Mouse (Mus musculus) limb, embryonic 13.5 days (tissue): ENCODE data around the gene Rem2. TPM values are rescaled to one million over a fixed set of nuclear protein-coding genes. Genes with fewer than 3 reads are reported as not detected.

Source experiments
- ATAC-seq: fragments of 200-750 bp; cut with Nextera tagmentation; 2 replicates; pipeline ENCODE4 v1.8.0; 2017; ENCODE audit warnings: low read depth, moderate number of reproducible peaks, moderate TSS enrichment; ENCODE audit not compliant: low FRiP score
- H3K27ac ChIP-seq: fragments of 300-500 bp; sonication (generic); 2 replicates; pipeline ENCODE4 v1.5.1; 2015; ENCODE audit warnings: inconsistent platforms, mild to moderate bottlenecking, moderate library complexity
- H3K27me3 ChIP-seq: fragments of 300-500 bp; sonication (generic); 2 replicates; pipeline ENCODE4 v1.6.1; 2015; ENCODE audit warnings: mild to moderate bottlenecking, inconsistent platforms
- H3K36me3 ChIP-seq: fragments of 300-500 bp; sonication (generic); 2 replicates; pipeline ENCODE4 v1.6.1; 2015; ENCODE audit warnings: inconsistent platforms, mild to moderate bottlenecking, moderate library complexity
- H3K4me1 ChIP-seq: fragments of 300-500 bp; sonication (generic); 2 replicates; pipeline ENCODE4 v1.6.1; 2015; ENCODE audit warnings: inconsistent platforms
- H3K4me2 ChIP-seq: fragments of 300-500 bp; sonication (generic); replicated peaks from 2 replicates; pipeline ENCODE4 v1.6.1; 2015; ENCODE audit warnings: inconsistent platforms, mild to moderate bottlenecking, moderate library complexity
- H3K4me3 ChIP-seq: fragments of 300-500 bp; sonication (generic); 2 replicates; pipeline ENCODE4 v1.5.1; 2015; ENCODE audit warnings: moderate library complexity, mild to moderate bottlenecking, inconsistent platforms
- H3K9ac ChIP-seq: fragments of 300-500 bp; sonication (generic); 2 replicates; pipeline ENCODE4 v1.6.1; 2015; ENCODE audit warnings: mild to moderate bottlenecking, inconsistent platforms
- H3K9me3 ChIP-seq: fragments of 300-500 bp; sonication (generic); 2 replicates; pipeline ENCODE4 v1.6.1; 2016; ENCODE audit warnings: inconsistent platforms
- whole genome bisulfite sequencing: fragments of 180-500 bp; shearing (Covaris S2); methylation state at CpG from one replicate; pipeline ENCODE4 v1.1.7; 2015; 5-methylcytosine and 5-hydroxymethylcytosine counted together
- polyA plus RNA-seq: library from polyadenylated mRNA; unstranded; fragments of >200 nt; fragmentation: Nextera tagmentation; extraction: Ambion mirVana; gene quantifications from 2 replicates; pipeline ENCODE4 v1.2.1, GENCODE M21; 2015

The Rem2 gene
- 2.8 and 3.2 TPM in 2 replicates for polyA plus RNA-seq

DNA sequence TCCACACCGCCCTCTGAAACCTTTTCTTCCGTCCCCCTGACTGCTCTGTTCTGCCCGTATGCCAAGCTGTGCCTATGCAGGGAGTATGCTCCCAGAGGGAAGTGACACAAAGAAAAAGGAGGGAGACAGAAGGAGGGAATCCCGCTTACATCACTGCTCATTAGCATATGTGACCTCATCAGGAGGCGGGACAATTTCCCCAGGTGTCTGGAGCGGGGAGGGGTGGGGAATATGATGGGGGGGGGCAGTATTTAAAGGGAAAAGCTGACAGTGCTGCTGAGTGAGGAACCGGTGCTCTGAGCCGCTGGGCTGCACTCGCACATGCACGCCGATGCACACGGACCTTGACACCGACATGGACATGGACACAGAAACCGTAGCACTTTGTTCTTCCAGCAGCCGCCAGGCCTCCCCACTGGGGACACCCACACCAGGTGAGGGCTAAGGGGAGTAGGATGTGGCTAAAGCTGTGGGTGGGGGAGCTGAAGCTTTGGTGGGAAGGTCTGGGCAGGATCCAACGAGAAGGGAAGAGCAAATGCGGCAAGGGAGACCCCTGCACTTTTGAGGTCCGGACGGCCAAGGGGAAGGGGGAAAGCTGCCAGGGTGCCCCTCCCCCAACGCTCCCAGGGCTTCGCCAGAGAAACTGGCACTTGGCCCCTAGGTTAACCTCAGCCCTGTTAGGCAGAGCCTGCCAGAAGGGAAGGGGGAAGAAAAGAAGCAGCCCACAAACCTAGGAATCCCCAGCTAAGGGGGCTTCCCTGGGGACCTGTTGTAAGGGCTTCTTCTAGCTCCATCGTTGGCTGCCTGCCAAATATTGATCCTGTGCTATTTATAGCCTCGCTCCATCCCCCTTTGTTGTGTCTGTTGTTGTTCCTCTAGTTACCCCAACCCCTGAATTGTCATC, at the start of gene Rem2:
TSS of gene Rem2 (plus strand) at position 160 of the 904 bp plus-strand sequence.
- H3K4me1 ChIP-seq, result peaks cover 24% of the 10 kb centered on the region
- H3K27me3 ChIP-seq, result peaks cover 48% of the 10 kb centered on the region
- no peak within 1 kb of the TSS for H3K27ac ChIP-seq
- peak within 1 kb of the TSS; percentile 67 for H3K9ac ChIP-seq
- no peaks in the 10 kb centered on the region for H3K9me3 ChIP-seq
- under 1% methylated on average over 23 of the region's 23 CpGs for WGBS
- peak within 1 kb of the TSS; percentile 89 for H3K4me2 ChIP-seq
- peak within 1 kb of the TSS; percentile 47 for H3K4me3 ChIP-seq
- peak; percentile 37 for ATAC-seq
- H3K36me3 ChIP-seq, result no peaks in the 10 kb centered on the region

DNA sequence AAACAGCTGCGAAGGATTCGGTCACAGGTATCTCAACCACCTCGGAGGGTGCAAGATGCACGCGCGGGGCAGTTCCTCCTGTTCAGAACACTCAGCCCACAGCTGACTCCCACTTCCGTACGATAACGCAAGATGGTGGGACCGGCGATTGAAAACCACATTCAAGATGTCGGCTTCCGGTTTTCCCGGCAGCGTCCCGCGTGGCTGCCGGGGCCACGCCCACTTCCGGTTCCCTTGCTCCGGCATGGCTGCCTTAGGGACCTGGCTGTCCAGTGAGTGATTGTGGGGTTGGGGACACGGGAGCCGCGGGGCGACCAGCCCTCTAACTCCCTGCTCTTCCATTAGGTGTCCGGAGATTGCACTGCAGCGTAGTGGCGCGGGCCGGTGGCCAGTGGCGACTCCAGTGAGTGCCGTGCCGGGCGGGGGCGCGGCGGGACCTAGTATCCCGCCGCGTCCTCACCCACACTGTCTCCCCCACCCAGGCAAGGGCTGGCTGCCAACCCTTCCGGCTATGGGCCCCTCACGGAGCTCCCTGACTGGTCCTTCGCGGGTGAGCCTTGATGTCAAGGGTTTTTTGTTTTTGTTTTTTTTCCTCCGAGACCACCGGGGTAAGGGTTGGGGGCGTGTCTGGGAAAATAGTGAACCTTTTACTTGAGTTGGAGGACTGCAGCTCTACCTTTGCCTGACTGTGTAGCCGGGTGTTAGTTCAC, 49.1 kb upstream of the Rem2 start, which contains the start of gene Mrpl52:
TSS of gene Mrpl52 (plus strand) at position 221 of the 710 bp plus-strand sequence.
- H3K9me3 ChIP-seq, result no peaks in the 10 kb centered on the region
- H3K36me3 ChIP-seq, result peaks cover 9% of the 10 kb centered on the region
- H3K4me2 ChIP-seq, result peak within 1 kb of the TSS; percentile 70
- H3K9ac ChIP-seq, result peak within 1 kb of the TSS; percentile 87
- peak within 1 kb of the TSS; percentile 90 for H3K27ac ChIP-seq
- no peaks in the 10 kb centered on the region for H3K27me3 ChIP-seq
- ATAC-seq, result peak; percentile 64
- peaks cover 35% of the 10 kb centered on the region for H3K4me1 ChIP-seq
- WGBS, result under 1% methylated on average over 48 of the region's 48 CpGs
- peak within 1 kb of the TSS; percentile 84 for H3K4me3 ChIP-seq

DNA sequence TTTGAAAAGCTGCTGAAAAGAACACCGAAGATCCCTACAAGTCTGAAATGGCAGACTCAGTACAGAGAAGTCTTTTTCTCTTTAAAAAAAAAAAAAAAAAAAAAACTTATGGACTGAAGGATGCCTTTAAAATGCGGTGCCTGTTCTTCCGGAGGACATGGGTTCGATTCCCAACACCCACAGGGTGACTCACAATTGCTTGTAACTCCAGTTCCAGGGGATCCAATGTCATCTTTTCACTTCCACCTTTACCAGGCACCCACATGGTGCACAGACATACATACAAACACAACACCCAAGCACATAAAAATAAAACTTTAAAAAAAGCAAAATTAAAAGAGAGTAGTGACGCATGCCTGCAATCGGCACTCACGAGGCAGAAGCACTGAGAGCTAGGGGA, 48.2 kb upstream of the Rem2 start:
- 89% methylated on average over 7 of the region's 7 CpGs for WGBS
- H3K9ac ChIP-seq, result peak overlapping the region; percentile 87
- no peak for ATAC-seq
- peaks cover 9% of the 10 kb centered on the region for H3K36me3 ChIP-seq
- H3K4me1 ChIP-seq, result peaks cover 35% of the 10 kb centered on the region
- H3K4me3 ChIP-seq, result peak overlapping the region; percentile 84
- peak overlapping the region; percentile 70 for H3K4me2 ChIP-seq
- peak overlapping the region; percentile 90; the same call in 1 of the 2 replicates for H3K27ac ChIP-seq
- H3K27me3 ChIP-seq, result no peaks in the 10 kb centered on the region
- no peaks in the 10 kb centered on the region for H3K9me3 ChIP-seq

DNA sequence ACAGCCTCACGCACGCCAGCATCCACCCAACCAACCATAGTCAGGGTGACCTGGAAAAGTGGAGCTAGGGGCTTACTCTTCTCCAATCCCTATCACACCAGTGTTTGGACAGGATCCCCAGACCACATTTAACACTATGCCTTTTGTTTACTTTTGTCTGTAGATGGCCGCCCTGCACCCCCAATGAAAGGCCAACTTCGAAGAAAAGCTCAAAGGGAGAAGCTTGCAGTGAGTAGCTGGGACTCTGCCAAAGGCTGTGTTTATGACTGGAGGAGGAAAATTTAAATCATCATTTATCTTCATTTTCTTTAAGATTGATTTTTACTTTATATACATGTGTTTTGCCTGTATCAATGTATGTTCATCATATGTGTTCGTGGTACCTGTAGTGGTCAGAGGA, 47.5 kb upstream of the Rem2 start:
- H3K9me3 ChIP-seq, result no peaks in the 10 kb centered on the region
- H3K4me3 ChIP-seq, result no peak overlapping the region
- H3K4me1 ChIP-seq, result peaks cover 41% of the 10 kb centered on the region
- no peak overlapping the region for H3K4me2 ChIP-seq
- WGBS, result 90% methylated on average over 5 of the region's 5 CpGs
- H3K27me3 ChIP-seq, result no peaks in the 10 kb centered on the region
- peaks cover 9% of the 10 kb centered on the region for H3K36me3 ChIP-seq
- no peak overlapping the region for H3K27ac ChIP-seq
- H3K9ac ChIP-seq, result no peak overlapping the region
- ATAC-seq, result no peak

DNA sequence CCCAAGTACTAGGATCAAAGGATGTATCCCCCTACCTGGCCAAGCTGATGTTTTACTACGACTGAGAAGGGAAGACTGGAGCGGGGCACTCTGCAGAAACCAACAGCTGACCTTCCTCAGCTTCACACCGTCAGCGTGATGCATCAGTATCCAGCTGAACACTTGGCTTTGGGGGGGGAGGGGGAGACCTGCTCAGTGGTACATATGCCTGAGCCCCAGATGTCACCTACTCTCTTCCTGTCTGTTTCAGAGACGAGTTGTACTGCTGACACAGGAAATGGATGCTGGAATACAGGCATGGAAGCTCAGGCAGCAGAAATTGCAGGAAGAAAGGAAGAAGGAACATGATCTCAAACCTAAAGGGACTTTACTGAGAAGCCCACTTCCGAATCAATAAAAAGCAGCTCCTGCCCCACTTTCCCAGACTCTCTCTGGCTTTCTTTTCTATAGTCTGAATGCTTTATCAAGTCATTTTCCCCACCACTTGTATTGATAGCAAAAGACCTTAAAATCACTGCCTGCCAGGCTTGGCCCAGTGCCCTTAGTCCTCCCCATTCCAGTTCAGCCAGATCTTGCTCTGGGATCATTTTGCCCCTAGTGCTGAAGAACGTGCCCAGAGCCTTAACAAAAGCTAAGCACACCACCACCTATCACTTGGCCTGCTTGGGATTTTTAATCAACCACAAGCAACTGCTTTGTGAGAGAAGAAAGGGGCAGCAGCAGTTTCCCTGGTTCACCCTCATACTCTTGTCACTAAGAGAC, 46.4 kb upstream of the Rem2 start:
- H3K4me2 ChIP-seq, result peak overlapping the region; percentile 96
- peak overlapping the region; percentile 98; the same call in 1 of the 2 replicates for H3K27ac ChIP-seq
- no peaks in the 10 kb centered on the region for H3K9me3 ChIP-seq
- H3K4me1 ChIP-seq, result peaks cover 52% of the 10 kb centered on the region
- peak overlapping the region; percentile 95 for H3K4me3 ChIP-seq
- H3K9ac ChIP-seq, result peak overlapping the region; percentile 99
- WGBS, result 56% methylated on average over 7 of the region's 7 CpGs
- no peaks in the 10 kb centered on the region for H3K27me3 ChIP-seq
- H3K36me3 ChIP-seq, result peaks cover 12% of the 10 kb centered on the region
- no peak for ATAC-seq

DNA sequence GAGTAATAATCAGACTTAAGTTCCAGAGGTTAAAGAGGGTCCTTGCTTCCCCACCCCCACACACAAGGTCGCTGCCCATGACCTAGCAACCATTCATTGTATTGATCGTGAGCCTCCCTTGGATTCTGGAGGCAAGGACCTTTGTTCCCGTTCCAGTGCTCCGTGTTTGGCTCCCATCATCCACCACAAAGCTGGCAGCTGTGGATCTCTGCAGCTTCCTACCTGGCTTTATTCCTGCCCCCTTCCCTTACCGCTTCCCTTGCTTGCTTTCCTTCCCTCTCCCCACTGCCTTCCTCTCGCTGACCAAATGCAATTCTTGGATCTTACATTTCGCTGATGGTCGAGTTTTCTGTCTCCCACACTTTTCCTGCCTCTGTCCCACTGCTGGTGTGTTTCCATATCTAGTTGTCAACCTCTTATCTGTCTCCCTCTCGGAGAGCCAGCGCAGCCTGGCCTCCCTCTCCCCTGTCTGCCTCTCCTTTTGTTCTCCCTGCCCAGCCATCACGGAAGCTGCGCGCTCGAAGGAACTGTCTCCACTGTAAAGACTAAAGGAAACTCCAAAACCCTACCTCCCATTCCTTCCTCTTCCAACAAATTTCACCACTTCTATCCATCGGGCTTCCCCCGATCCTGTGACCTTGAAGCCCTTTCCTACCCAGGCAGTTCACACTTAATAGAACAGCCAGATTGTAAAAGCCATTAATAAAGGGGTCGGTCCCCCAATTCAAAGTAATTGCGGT, 45.3 kb upstream of the Rem2 start:
- Histone ChIP-seq H3K27ac (peak overlapping the region; percentile 98), H3K27me3 (no peaks in the 10 kb centered on the region), H3K4me3 (peak overlapping the region; percentile 95), H3K9ac (peak overlapping the region; percentile 99), H3K4me2 (peak overlapping the region; percentile 96), H3K9me3 (no peaks in the 10 kb centered on the region), H3K4me1 (peaks cover 62% of the 10 kb centered on the region), H3K36me3 (peaks cover 17% of the 10 kb centered on the region)
- no peak for ATAC-seq
- WGBS, result 7% methylated on average over 18 of the region's 18 CpGs

DNA sequence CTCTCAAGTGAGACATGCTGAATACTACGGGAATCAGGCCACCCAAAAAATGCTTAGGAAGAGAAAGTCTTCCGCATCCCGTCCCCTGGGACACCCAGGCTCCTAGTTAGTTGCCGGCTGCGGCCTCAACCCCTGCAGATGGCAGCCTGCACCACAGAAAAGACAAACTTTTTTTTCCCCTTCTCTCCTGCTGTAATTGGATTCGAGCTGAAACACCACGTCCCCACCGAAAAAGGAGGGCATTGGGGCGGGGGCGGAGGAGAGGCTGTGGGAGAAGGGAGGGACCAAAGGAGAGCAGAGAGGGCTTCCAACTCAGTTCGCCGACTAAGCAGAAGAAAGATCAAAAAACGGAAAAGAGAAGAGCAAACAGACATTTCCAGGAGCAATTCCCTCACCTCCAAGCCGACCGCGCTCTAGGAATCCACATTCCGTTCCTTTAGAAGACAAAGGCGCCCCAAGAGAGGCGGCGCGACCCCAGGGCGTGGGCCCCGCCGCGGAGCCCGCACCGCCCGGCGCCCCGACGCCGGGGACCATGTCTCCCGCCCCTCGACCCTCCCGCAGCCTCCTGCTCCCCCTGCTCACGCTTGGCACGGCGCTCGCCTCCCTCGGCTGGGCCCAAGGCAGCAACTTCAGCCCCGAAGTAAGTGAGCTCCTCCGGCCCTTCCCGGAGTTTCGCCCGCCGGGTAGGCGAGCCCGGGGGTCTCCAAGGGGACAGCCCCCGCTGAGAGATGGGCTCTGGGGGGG, 44.4 kb upstream of the Rem2 start, which contains the start of gene Mmp14:
TSS of gene Mmp14 (plus strand) at position 279 of the 744 bp plus-strand sequence.
- WGBS, result under 1% methylated on average over 45 of the region's 49 CpGs
- no peaks in the 10 kb centered on the region for H3K9me3 ChIP-seq
- H3K4me1 ChIP-seq, result peaks cover 56% of the 10 kb centered on the region
- no peaks in the 10 kb centered on the region for H3K27me3 ChIP-seq
- peak within 1 kb of the TSS; percentile 98 for H3K27ac ChIP-seq
- H3K4me3 ChIP-seq, result peak within 1 kb of the TSS; percentile 95
- peaks cover 27% of the 10 kb centered on the region for H3K36me3 ChIP-seq
- peak within 1 kb of the TSS; percentile 99 for H3K9ac ChIP-seq
- ATAC-seq, result peak; percentile 79
- H3K4me2 ChIP-seq, result peak within 1 kb of the TSS; percentile 96

DNA sequence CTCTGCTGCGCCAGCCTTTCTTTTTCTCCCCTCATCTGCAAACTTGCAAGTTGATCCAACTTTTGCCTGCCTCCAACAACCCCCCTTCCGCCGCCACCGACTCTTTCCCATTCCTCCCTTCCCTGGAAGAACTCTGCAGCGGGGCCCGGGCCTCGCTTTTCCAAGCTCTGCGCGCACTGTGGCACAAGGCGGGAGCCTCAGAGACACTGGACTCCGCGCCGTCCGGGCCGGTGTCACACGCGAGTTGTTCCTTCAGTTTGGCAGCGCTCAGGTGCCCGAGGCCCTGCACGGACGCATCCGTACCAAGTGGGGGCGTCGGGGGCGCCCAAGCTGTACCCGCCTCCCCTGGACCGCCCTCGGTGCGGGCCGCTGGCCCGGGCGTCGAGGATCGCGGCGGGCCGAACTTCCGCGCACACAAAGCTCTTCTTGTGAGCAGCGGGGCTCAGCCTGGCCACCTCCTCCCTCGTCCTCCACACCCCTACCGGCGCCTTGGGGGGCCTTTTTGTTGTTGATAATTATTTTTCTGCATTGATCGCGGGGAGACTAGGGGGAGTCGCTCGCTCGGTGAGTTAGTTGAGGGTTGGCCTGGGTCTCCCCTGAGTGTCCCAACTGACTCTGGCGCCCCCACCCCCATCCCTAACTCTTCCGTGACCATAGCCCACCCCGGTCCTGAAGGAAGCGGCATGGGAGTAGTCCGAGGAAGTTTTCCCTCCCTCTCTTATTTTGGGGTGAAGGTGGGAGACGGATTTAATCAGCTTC, 43.6 kb upstream of the Rem2 start:
- peak; percentile 13; the same call in 1 of the 2 replicates for ATAC-seq
- Histone ChIP-seq H3K27ac (peak overlapping the region; percentile 98), H3K4me2 (peak overlapping the region; percentile 96), H3K27me3 (no peaks in the 10 kb centered on the region), H3K9me3 (no peaks in the 10 kb centered on the region), H3K4me3 (peak overlapping the region; percentile 95), H3K4me1 (peaks cover 55% of the 10 kb centered on the region), H3K9ac (peak overlapping the region; percentile 99), H3K36me3 (peaks cover 34% of the 10 kb centered on the region)
- 1% methylated on average over 54 of the region's 54 CpGs for WGBS

DNA sequence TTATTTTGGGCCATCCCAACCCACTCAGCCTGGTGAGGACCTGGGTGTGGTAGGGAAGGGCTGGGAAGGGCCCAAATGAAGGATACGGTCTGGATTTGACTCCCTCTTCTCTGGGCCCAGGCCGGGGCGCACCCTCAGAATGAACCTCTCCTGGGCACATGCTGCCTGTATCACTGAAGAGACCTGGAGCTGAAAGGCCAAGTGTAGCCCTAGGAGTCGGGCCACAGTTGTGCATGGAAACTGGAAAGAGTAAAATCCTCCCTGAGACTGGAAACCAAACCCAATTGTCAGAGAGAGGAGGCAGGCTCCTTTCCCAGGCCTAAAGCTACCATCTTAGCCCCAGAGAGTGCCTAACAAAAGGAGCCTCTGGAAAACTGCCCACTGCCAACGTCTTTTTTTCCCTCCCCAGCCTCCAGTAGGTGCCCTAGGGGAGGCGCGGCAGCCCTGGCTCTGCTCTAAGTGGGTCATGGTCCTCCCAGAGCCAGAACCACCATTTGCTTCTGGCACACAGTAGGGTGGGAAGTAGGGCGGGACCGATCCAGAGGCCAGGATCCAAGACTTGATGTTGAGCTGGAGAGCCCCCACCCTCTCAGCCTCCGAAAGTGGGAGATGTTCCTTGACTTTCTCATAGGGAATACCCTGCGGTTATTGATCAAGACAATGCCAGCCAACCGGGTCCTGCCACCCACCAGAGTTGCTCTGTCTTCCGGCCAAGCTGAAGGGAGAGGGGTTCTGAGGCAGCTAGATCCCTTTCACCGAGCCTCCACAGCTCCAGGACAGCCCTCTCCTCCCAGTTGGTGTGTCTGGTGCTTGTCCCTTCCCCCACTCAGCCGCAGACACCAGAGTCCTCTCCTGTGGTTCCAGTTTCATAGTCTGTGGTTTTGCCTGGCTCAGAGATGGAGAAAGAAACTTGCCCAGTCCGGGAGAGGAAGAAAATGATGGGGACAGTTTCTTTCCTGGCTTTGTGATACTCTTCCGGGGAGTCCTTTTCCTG, 42.8 kb upstream of the Rem2 start:
- peaks cover 47% of the 10 kb centered on the region for H3K4me1 ChIP-seq
- peak overlapping the region; percentile 96 for H3K4me2 ChIP-seq
- peak overlapping the region; percentile 95 for H3K4me3 ChIP-seq
- H3K36me3 ChIP-seq, result peaks cover 41% of the 10 kb centered on the region
- H3K27ac ChIP-seq, result peak overlapping the region; percentile 98
- H3K27me3 ChIP-seq, result no peaks in the 10 kb centered on the region
- no peaks in the 10 kb centered on the region for H3K9me3 ChIP-seq
- ATAC-seq, result no peak
- 26% methylated on average over 17 of the region's 17 CpGs for WGBS
- peak overlapping the region; percentile 99 for H3K9ac ChIP-seq
